Mouse (Mus musculus) erythroid progenitor cell, adult 5-6 weeks (primary cell): ENCODE results near the gene Smcp. TPM values are rescaled to one million over a fixed set of nuclear protein-coding genes. Genes with fewer than 3 reads are reported as not detected.

Experiments
- total RNA-seq, 2 experiments: library from RNA; stranded (forward) in 1 of 2; stranded (reverse) in 1 of 2; fragments of 150-400 nt in 1 of 2; fragments of 186-747, 209-891 nt in 1 of 2; gene quantifications; 2 replicates each; pipeline versions ENCODE4 v1.2.3 to v1.2.4; 2015 to 2017; ENCODE audit warnings: low replicate concordance in 2 of 2

The Smcp gene
- total RNA-seq, 2 experiments from 2014 or later = not detected

Other genes starting within 250 kb of the Smcp start
- not detected in 2 replicates for gene Sprr2d, start 249.9 kb downstream of the Smcp start, total RNA-seq (2015; ENCODE audit: low replicate concordance)
- not detected in 2 replicates for gene Sprr2d, start 249.9 kb downstream of the Smcp start, total RNA-seq (2017; ENCODE audit: low replicate concordance)
- gene Sprr2e, start 236.9 kb downstream of the Smcp start, total RNA-seq (2015; ENCODE audit: low replicate concordance) = not detected in 2 replicates
- gene Sprr2e, start 236.9 kb downstream of the Smcp start, total RNA-seq (2017; ENCODE audit: low replicate concordance) = not detected in 2 replicates
- gene Sprr2f, start 223.8 kb downstream of the Smcp start, total RNA-seq (2015; ENCODE audit: low replicate concordance) = not detected in 2 replicates
- not detected in 2 replicates for gene Sprr2f, start 223.8 kb downstream of the Smcp start, total RNA-seq (2017; ENCODE audit: low replicate concordance)
- not detected in 2 replicates for gene Sprr2h, start 203.3 kb downstream of the Smcp start, total RNA-seq (2015; ENCODE audit: low replicate concordance)
- gene Sprr2h, start 203.3 kb downstream of the Smcp start, total RNA-seq (2017; ENCODE audit: low replicate concordance) = not detected in 2 replicates
- not detected in 2 replicates for gene Sprr2i, start 181.0 kb downstream of the Smcp start, total RNA-seq (2015; ENCODE audit: low replicate concordance)
- gene Sprr2i, start 181.0 kb downstream of the Smcp start, total RNA-seq (2017; ENCODE audit: low replicate concordance) = not detected in 2 replicates
- gene Sprr2j-ps, start 170.9 kb downstream of the Smcp start, total RNA-seq (2015; ENCODE audit: low replicate concordance) = not detected in 2 replicates
- not detected in 2 replicates for gene Sprr2j-ps, start 170.9 kb downstream of the Smcp start, total RNA-seq (2017; ENCODE audit: low replicate concordance)
- gene Gm9774, start 159.6 kb downstream of the Smcp start, total RNA-seq (2015; ENCODE audit: low replicate concordance) = 2.1 and 8.6 TPM in 2 replicates
- 2.3 and 3.0 TPM in 2 replicates for gene Gm9774, start 159.6 kb downstream of the Smcp start, total RNA-seq (2017; ENCODE audit: low replicate concordance)
- gene Sprr2k, start 156.4 kb downstream of the Smcp start, total RNA-seq (2015; ENCODE audit: low replicate concordance) = not detected in 2 replicates
- not detected in 2 replicates for gene Sprr2k, start 156.4 kb downstream of the Smcp start, total RNA-seq (2017; ENCODE audit: low replicate concordance)
- gene Sprr1b, start 150.2 kb downstream of the Smcp start, total RNA-seq (2015; ENCODE audit: low replicate concordance) = not detected in 2 replicates
- gene Sprr1b, start 150.2 kb downstream of the Smcp start, total RNA-seq (2017; ENCODE audit: low replicate concordance) = not detected in 2 replicates
- gene Sprr3, start 130.3 kb downstream of the Smcp start, total RNA-seq (2015; ENCODE audit: low replicate concordance) = not detected in 2 replicates
- gene Sprr3, start 130.3 kb downstream of the Smcp start, total RNA-seq (2017; ENCODE audit: low replicate concordance) = not detected in 2 replicates
- not detected in 2 replicates for gene Sprr1a, start 103.1 kb downstream of the Smcp start, total RNA-seq (2015; ENCODE audit: low replicate concordance)
- not detected in 2 replicates for gene Sprr1a, start 103.1 kb downstream of the Smcp start, total RNA-seq (2017; ENCODE audit: low replicate concordance)
- not detected in 2 replicates for gene Sprr4, start 88.5 kb downstream of the Smcp start, total RNA-seq (2015; ENCODE audit: low replicate concordance)
- not detected in 2 replicates for gene Sprr4, start 88.5 kb downstream of the Smcp start, total RNA-seq (2017; ENCODE audit: low replicate concordance)
- gene 2310046K23Rik, start 54.5 kb downstream of the Smcp start, total RNA-seq (2015; ENCODE audit: low replicate concordance) = not detected in 2 replicates
- not detected in 2 replicates for gene 2310046K23Rik, start 54.5 kb downstream of the Smcp start, total RNA-seq (2017; ENCODE audit: low replicate concordance)
- gene Ivl, start 15.3 kb downstream of the Smcp start, total RNA-seq (2015; ENCODE audit: low replicate concordance) = not detected in 2 replicates
- gene Ivl, start 15.3 kb downstream of the Smcp start, total RNA-seq (2017; ENCODE audit: low replicate concordance) = 0.39 TPM in 1 of 2 replicates, not detected in the other
- gene 2210017I01Rik, start 18.5 kb upstream of the Smcp start, total RNA-seq (2015; ENCODE audit: low replicate concordance) = not detected in 2 replicates
- not detected in 2 replicates for gene 2210017I01Rik, start 18.5 kb upstream of the Smcp start, total RNA-seq (2017; ENCODE audit: low replicate concordance)
- not detected in 2 replicates for gene Lce6a, start 32.7 kb upstream of the Smcp start, total RNA-seq (2015; ENCODE audit: low replicate concordance)
- gene Lce6a, start 32.7 kb upstream of the Smcp start, total RNA-seq (2017; ENCODE audit: low replicate concordance) = not detected in 2 replicates
- not detected in 2 replicates for gene Lce1a1, start 59.3 kb upstream of the Smcp start, total RNA-seq (2015; ENCODE audit: low replicate concordance)
- not detected in 2 replicates for gene Lce1a1, start 59.3 kb upstream of the Smcp start, total RNA-seq (2017; ENCODE audit: low replicate concordance)
- not detected in 2 replicates for gene Lce1b, start 67.9 kb upstream of the Smcp start, total RNA-seq (2015; ENCODE audit: low replicate concordance)
- gene Lce1b, start 67.9 kb upstream of the Smcp start, total RNA-seq (2017; ENCODE audit: low replicate concordance) = not detected in 2 replicates
- not detected in 2 replicates for gene Lce1a2, start 81.3 kb upstream of the Smcp start, total RNA-seq (2015; ENCODE audit: low replicate concordance)
- gene Lce1a2, start 81.3 kb upstream of the Smcp start, total RNA-seq (2017; ENCODE audit: low replicate concordance) = not detected in 2 replicates
- gene Lce1c, start 90.2 kb upstream of the Smcp start, total RNA-seq (2015; ENCODE audit: low replicate concordance) = not detected in 2 replicates
- gene Lce1c, start 90.2 kb upstream of the Smcp start, total RNA-seq (2017; ENCODE audit: low replicate concordance) = not detected in 2 replicates
- gene Lce1d, start 98.2 kb upstream of the Smcp start, total RNA-seq (2015; ENCODE audit: low replicate concordance) = not detected in 2 replicates
- not detected in 2 replicates for gene Lce1d, start 98.2 kb upstream of the Smcp start, total RNA-seq (2017; ENCODE audit: low replicate concordance)
- not detected in 2 replicates for gene Lce1e, start 120.1 kb upstream of the Smcp start, total RNA-seq (2015; ENCODE audit: low replicate concordance)
- not detected in 2 replicates for gene Lce1e, start 120.1 kb upstream of the Smcp start, total RNA-seq (2017; ENCODE audit: low replicate concordance)
- gene Lce1f, start 131.4 kb upstream of the Smcp start, total RNA-seq (2015; ENCODE audit: low replicate concordance) = not detected in 2 replicates
- gene Lce1f, start 131.4 kb upstream of the Smcp start, total RNA-seq (2017; ENCODE audit: low replicate concordance) = not detected in 2 replicates
- not detected in 2 replicates for gene Gm38119, start 150.1 kb upstream of the Smcp start, total RNA-seq (2015; ENCODE audit: low replicate concordance)
- gene Gm38119, start 150.1 kb upstream of the Smcp start, total RNA-seq (2017; ENCODE audit: low replicate concordance) = not detected in 2 replicates
- not detected in 2 replicates for gene Lce1g, start 163.3 kb upstream of the Smcp start, total RNA-seq (2015; ENCODE audit: low replicate concordance)
- gene Lce1g, start 163.3 kb upstream of the Smcp start, total RNA-seq (2017; ENCODE audit: low replicate concordance) = not detected in 2 replicates
- gene Lce1h, start 176.1 kb upstream of the Smcp start, total RNA-seq (2015; ENCODE audit: low replicate concordance) = not detected in 2 replicates
- not detected in 2 replicates for gene Lce1h, start 176.1 kb upstream of the Smcp start, total RNA-seq (2017; ENCODE audit: low replicate concordance)
- not detected in 2 replicates for gene Lce1i, start 189.9 kb upstream of the Smcp start, total RNA-seq (2015; ENCODE audit: low replicate concordance)
- not detected in 2 replicates for gene Lce1i, start 189.9 kb upstream of the Smcp start, total RNA-seq (2017; ENCODE audit: low replicate concordance)
- gene Lce1j, start 201.5 kb upstream of the Smcp start, total RNA-seq (2015; ENCODE audit: low replicate concordance) = not detected in 2 replicates
- not detected in 2 replicates for gene Lce1j, start 201.5 kb upstream of the Smcp start, total RNA-seq (2017; ENCODE audit: low replicate concordance)
- gene Lce1k, start 218.9 kb upstream of the Smcp start, total RNA-seq (2015; ENCODE audit: low replicate concordance) = not detected in 2 replicates
- gene Lce1k, start 218.9 kb upstream of the Smcp start, total RNA-seq (2017; ENCODE audit: low replicate concordance) = not detected in 2 replicates
- not detected in 2 replicates for gene Kprp, start 238.2 kb upstream of the Smcp start, total RNA-seq (2015; ENCODE audit: low replicate concordance)
- gene Kprp, start 238.2 kb upstream of the Smcp start, total RNA-seq (2017; ENCODE audit: low replicate concordance) = not detected in 2 replicates